Mouse (Mus musculus): ENCODE measurements around the gene Snx30. TPM values are rescaled to one million over a fixed set of nuclear protein-coding genes. Genes with fewer than 3 reads are reported as not detected.

The Snx30 gene
- polyA plus RNA-seq, 1 experiment from 2014 or later, result 7.0 TPM

DNA sequence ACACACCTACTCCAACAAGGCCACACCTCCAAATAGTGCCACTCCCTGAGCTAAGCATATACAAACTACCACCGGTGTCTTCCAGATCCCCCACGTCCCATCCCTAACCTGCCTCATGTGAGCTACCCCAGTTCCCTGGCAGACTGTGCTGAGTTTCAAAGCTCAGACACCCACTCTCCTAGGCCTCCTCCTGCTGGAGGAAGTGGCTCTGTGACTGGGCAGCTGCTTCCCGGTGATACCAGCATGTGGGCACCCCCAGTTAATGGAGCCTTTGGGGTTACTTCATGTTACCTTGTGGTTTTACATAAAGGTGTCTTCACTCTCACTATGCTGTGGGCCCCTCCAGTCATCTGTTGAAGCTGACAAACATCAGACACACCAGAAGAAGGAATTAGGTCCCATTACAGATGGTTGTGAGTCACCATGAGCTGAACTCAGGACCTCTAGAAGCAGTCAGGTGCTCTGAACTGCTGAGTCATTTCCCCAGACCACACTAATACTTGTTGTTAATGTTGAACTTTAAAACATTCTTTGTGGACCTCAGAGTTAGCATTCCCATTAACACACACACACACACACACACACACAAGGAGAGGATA is 89.4 kb downstream of the Snx30 start:
- no peak for TF ChIP-seq CTCF (IDR thresholded peaks at IDR 0.05; ENCODE audit: low read depth)
- no peak overlapping the region for H3K4me3 ChIP-seq (replicated peaks; ENCODE audit: low read depth, low read length)
- no peak for DNase-seq (ENCODE audit: low spot score)
- WGBS, result 92% methylated on average over 3 of the region's 3 CpGs
- H3K27ac ChIP-seq, result no peak overlapping the region
- peaks cover 15% of the 10 kb centered on the region; the same call in 1 of the 2 replicates for H3K36me3 ChIP-seq (ENCODE audit: insufficient read depth, low read length)
- no peak overlapping the region for H3K9ac ChIP-seq (ENCODE audit: low read depth, low read length)
- no peak for ATAC-seq (replicated peaks; ENCODE audit: low FRiP score, low read depth)
- H3K4me2 ChIP-seq (ENCODE audit: low read length), result no peak overlapping the region
- H3K4me1 ChIP-seq (replicated peaks; ENCODE audit: insufficient read depth, low read length), result no peaks in the 10 kb centered on the region
- no peaks in the 10 kb centered on the region for H3K27me3 ChIP-seq (ENCODE audit: insufficient read depth, low read length)
- no peaks in the 10 kb centered on the region for H3K9me3 ChIP-seq (replicated peaks; ENCODE audit: low read length)

GRCm38 (mm10) chr4:59896000-59896399 is 90.4 kb downstream of the Snx30 start:
- H3K9ac ChIP-seq (ENCODE audit: low read depth, low read length), result no peak overlapping the region
- H3K4me1 ChIP-seq (replicated peaks; ENCODE audit: insufficient read depth, low read length), result no peaks in the 10 kb centered on the region
- no peaks in the 10 kb centered on the region for H3K27me3 ChIP-seq (ENCODE audit: insufficient read depth, low read length)
- peaks cover 15% of the 10 kb centered on the region; the same call in 1 of the 2 replicates for H3K36me3 ChIP-seq (ENCODE audit: insufficient read depth, low read length)
- H3K27ac ChIP-seq, result no peak overlapping the region
- WGBS, result 71% methylated on average over 5 of the region's 5 CpGs
- H3K9me3 ChIP-seq (replicated peaks; ENCODE audit: low read length), result no peaks in the 10 kb centered on the region
- no peak for DNase-seq (ENCODE audit: low spot score)
- no peak overlapping the region for H3K4me2 ChIP-seq (ENCODE audit: low read length)
- TF ChIP-seq CTCF (IDR thresholded peaks at IDR 0.05; ENCODE audit: low read depth), result no peak
- no peak overlapping the region for H3K4me3 ChIP-seq (replicated peaks; ENCODE audit: low read depth, low read length)
- ATAC-seq (replicated peaks; ENCODE audit: low FRiP score, low read depth), result no peak

DNA sequence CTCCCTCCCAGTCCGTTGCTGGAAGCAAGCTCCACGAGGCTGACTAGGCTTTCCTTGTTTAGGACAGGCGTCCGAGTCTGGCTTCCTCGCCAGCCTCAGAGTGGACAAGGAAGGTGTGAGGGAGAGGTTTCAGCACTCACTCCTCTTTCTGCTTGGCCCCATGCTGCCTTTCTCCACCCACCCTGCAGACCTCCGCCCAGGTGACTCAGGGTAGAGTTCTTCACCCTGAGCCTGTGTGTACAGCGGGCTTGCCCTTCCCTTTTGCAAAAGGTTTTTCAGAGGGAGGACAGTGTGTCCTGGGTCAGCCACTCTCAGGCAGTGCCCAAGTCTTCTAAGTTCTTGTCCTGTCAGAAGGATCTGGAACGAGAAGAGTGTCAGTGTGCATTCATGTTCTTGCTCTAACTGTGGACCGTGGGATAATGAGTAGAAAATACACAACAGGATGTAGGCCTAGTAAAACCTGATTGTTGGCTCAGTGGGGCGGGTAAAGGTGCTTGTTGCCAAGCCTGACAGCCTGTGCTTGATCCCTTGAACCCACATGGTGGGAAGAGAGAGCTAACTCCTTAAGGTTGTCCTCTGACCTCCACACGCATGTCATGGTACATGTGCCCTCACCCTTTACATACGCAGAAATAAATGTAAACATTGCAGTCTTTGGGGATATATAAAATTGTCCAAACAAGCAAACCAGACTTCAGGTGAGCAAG is 92.3 kb downstream of the Snx30 start:
- H3K36me3 ChIP-seq (ENCODE audit: insufficient read depth, low read length), result peaks cover 15% of the 10 kb centered on the region; the same call in 1 of the 2 replicates
- no peak overlapping the region for H3K9ac ChIP-seq (ENCODE audit: low read depth, low read length)
- no peaks in the 10 kb centered on the region for H3K9me3 ChIP-seq (replicated peaks; ENCODE audit: low read length)
- no peak for TF ChIP-seq CTCF (IDR thresholded peaks at IDR 0.05; ENCODE audit: low read depth)
- DNase-seq (ENCODE audit: low spot score) (no peak), ATAC-seq (replicated peaks; ENCODE audit: low FRiP score, low read depth) (no peak)
- no peak overlapping the region for H3K4me3 ChIP-seq (replicated peaks; ENCODE audit: low read depth, low read length)
- H3K27me3 ChIP-seq (ENCODE audit: insufficient read depth, low read length), result no peaks in the 10 kb centered on the region
- whole genome bisulfite sequencing, result 85% methylated on average over 12 of the region's 12 CpGs
- no peaks in the 10 kb centered on the region for H3K4me1 ChIP-seq (replicated peaks; ENCODE audit: insufficient read depth, low read length)
- H3K4me2 ChIP-seq (ENCODE audit: low read length), result no peak overlapping the region
- H3K27ac ChIP-seq, result no peak overlapping the region

DNA sequence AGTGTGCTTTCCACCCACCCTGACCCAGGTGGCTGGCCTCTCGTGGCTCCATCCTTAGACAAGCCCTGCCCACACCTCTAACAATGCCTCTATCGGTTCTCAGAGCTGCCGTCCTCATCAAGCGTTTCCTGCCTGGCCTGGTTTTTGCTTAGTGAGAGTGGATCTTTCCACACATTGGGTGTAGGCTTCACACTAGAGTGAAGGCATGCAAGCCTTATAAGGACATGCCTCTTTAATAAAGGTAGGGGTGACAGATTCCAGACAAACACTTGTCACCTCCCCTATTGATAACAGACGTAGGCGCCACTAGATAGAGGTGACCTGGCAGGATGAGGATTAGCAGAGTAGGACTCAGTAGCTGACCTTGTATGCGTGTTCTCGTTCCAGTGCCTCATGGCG is 92.9 kb downstream of the Snx30 start:
- Histone ChIP-seq H3K4me1 (replicated peaks; ENCODE audit: insufficient read depth, low read length) (no peaks in the 10 kb centered on the region), H3K36me3 (ENCODE audit: insufficient read depth, low read length) (peaks cover 15% of the 10 kb centered on the region; the same call in 1 of the 2 replicates), H3K27ac (no peak overlapping the region), H3K9me3 (replicated peaks; ENCODE audit: low read length) (no peaks in the 10 kb centered on the region), H3K4me3 (replicated peaks; ENCODE audit: low read depth, low read length) (no peak overlapping the region), H3K27me3 (ENCODE audit: insufficient read depth, low read length) (no peaks in the 10 kb centered on the region), H3K4me2 (ENCODE audit: low read length) (no peak overlapping the region), H3K9ac (ENCODE audit: low read depth, low read length) (no peak overlapping the region)
- DNase-seq (ENCODE audit: low spot score), result no peak
- ATAC-seq (replicated peaks; ENCODE audit: low FRiP score, low read depth), result peak; percentile 10; the same call in 1 of the 2 replicates
- no peak for TF ChIP-seq CTCF (IDR thresholded peaks at IDR 0.05; ENCODE audit: low read depth)
- 81% methylated on average over 9 of the region's 9 CpGs for WGBS

- no peaks in the 10 kb centered on the region for H3K4me1 ChIP-seq (replicated peaks; ENCODE audit: insufficient read depth, low read length)
- no peak overlapping the region for H3K4me2 ChIP-seq (ENCODE audit: low read length)
- no peaks in the 10 kb centered on the region for H3K27me3 ChIP-seq (ENCODE audit: insufficient read depth, low read length)
- no peak for ATAC-seq (replicated peaks; ENCODE audit: low FRiP score, low read depth)
- 79% methylated on average over 6 of the region's 6 CpGs for WGBS
- H3K27ac ChIP-seq, result no peak overlapping the region
- TF ChIP-seq CTCF (IDR thresholded peaks at IDR 0.05; ENCODE audit: low read depth), result no peak
- no peak for DNase-seq (ENCODE audit: low spot score)
- H3K36me3 ChIP-seq (ENCODE audit: insufficient read depth, low read length), result 0 out of 2 replicates have a peak, but pooled peaks cover 2% of the 10 kb centered on the region
- no peak overlapping the region for H3K9ac ChIP-seq (ENCODE audit: low read depth, low read length)
- H3K4me3 ChIP-seq (replicated peaks; ENCODE audit: low read depth, low read length), result no peak overlapping the region
- no peaks in the 10 kb centered on the region for H3K9me3 ChIP-seq (replicated peaks; ENCODE audit: low read length)
Measured at GRCm38 (mm10) chr4:59901810-59902209, 96.2 kb downstream of the Snx30 start.

GRCm38 (mm10) chr4:59902547-59902946 is 96.9 kb downstream of the Snx30 start:
- WGBS, result 76% methylated on average over 6 of the region's 6 CpGs
- no peak for DNase-seq (ENCODE audit: low spot score)
- H3K9me3 ChIP-seq (replicated peaks; ENCODE audit: low read length), result no peaks in the 10 kb centered on the region
- H3K4me2 ChIP-seq (ENCODE audit: low read length), result no peak overlapping the region
- H3K9ac ChIP-seq (ENCODE audit: low read depth, low read length), result no peak overlapping the region
- no peaks in the 10 kb centered on the region for H3K4me1 ChIP-seq (replicated peaks; ENCODE audit: insufficient read depth, low read length)
- no peak overlapping the region for H3K27ac ChIP-seq
- TF ChIP-seq CTCF (IDR thresholded peaks at IDR 0.05; ENCODE audit: low read depth), result peak; percentile 42; the same call in 1 of the 2 replicates
- no peak for ATAC-seq (replicated peaks; ENCODE audit: low FRiP score, low read depth)
- H3K4me3 ChIP-seq (replicated peaks; ENCODE audit: low read depth, low read length), result no peak overlapping the region
- 0 out of 2 replicates have a peak, but pooled peaks cover 2% of the 10 kb centered on the region for H3K36me3 ChIP-seq (ENCODE audit: insufficient read depth, low read length)
- no peaks in the 10 kb centered on the region for H3K27me3 ChIP-seq (ENCODE audit: insufficient read depth, low read length)
